ENCODE assay signal across 8 mouse cellular contexts in the genomic region with DNA sequence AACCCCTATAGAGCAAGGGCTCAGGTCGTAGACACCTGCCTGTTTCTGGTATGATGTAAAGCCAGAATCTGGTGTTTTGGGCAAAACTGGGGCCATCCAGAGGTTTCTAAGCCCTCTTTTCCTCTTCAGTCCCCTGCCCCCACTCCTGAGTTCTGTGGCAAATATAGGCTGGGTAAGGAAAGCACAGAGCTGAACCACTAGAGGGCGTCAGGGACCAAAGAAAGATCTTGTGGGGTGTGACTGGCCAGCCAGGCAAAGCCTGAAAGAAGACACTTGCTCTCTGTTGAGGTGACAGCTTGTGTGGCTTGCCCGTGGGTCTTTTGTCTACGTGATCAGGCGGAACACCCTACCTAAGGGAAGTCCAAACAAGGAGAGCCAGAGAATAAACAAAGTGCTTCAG.
DNase-seq lines count a peak whose midpoint lies in the region; ATAC-seq lines count a peak whose summit lies in the region.

No protein-coding gene starts in this region.

- H3K4me3 ChIP-seq in intestine, embryonic 15.5 days (replicated peaks), result peak overlapping the region; percentile 10; the same call in 1 of the 2 replicates
- no peak overlapping the region for H3K4me3 ChIP-seq in midbrain, embryonic 11.5 days (ENCODE audit: low read depth, low read length)

- H3K36me3 ChIP-seq in intestine, embryonic 15.5 days, result no peaks in the 10 kb centered on the region
- H3K36me3 ChIP-seq in midbrain, embryonic 11.5 days (ENCODE audit: control insufficient read depth, insufficient read depth, low read length), result no peaks in the 10 kb centered on the region

- peak overlapping the region; percentile 57 for H3K4me2 ChIP-seq in intestine, embryonic 15.5 days (replicated peaks)
- H3K4me2 ChIP-seq in midbrain, embryonic 11.5 days, result no peak overlapping the region; the same call in 1 of the 2 replicates

- no peak overlapping the region for H3K27ac ChIP-seq in intestine, embryonic 15.5 days
- H3K27ac ChIP-seq in midbrain, embryonic 11.5 days (ENCODE audit: low read depth, low read length), result no peak overlapping the region

- 0 out of 2 replicates have a peak, but pooled peaks cover 4% of the 10 kb centered on the region for H3K4me1 ChIP-seq in intestine, embryonic 15.5 days (replicated peaks)
- H3K4me1 ChIP-seq in midbrain, embryonic 11.5 days (ENCODE audit: control insufficient read depth, insufficient read depth, low read length), result no peaks in the 10 kb centered on the region

- H3K9ac ChIP-seq in intestine, embryonic 15.5 days, result no peak overlapping the region
- H3K9ac ChIP-seq in midbrain, embryonic 11.5 days (ENCODE audit: low read length), result no peak overlapping the region

- no peaks in the 10 kb centered on the region for H3K27me3 ChIP-seq in intestine, embryonic 15.5 days (replicated peaks)
- no peaks in the 10 kb centered on the region for H3K27me3 ChIP-seq in midbrain, embryonic 11.5 days (ENCODE audit: control insufficient read depth, insufficient read depth, low read length)

- no peaks in the 10 kb centered on the region for H3K9me3 ChIP-seq in intestine, embryonic 15.5 days
- H3K9me3 ChIP-seq in midbrain, embryonic 11.5 days (ENCODE audit: control insufficient read depth, low read length), result no peaks in the 10 kb centered on the region

- whole genome bisulfite sequencing in intestine, embryonic 15.5 days, result 7% methylated on average over 5 of the region's 5 CpGs
- WGBS in midbrain, embryonic 11.5 days, result 10% methylated on average over 5 of the region's 5 CpGs

- DNase-seq in ZHBTc4 (ENCODE audit: low read depth, low spot score), result peak; percentile 84
- peak; percentile 90 for DNase-seq in embryo, embryonic 10 days (ENCODE audit: low spot score)
- DNase-seq in gastrocnemius, postnatal 25 days, result peak; percentile 67
- peak; percentile 75 to 76 for DNase-seq in left cerebral cortex, postnatal 25 days (ENCODE audit: low spot score in 2 of 2)
- peak; percentile 94 for DNase-seq in midbrain, embryonic 11.5 days (ENCODE audit: low spot score, missing footprints)
- peak; percentile 72 for DNase-seq in skeletal muscle tissue, adult 2 months (ENCODE audit: low read depth, low spot score)

- intact Hi-C loops in left cerebral cortex, postnatal 25 days (cut with DNase I), result no loop called here

- ATAC-seq in intestine, embryonic 15.5 days, result peak; percentile 82
- ATAC-seq in midbrain, embryonic 11.5 days (ENCODE audit: low FRiP score), result peak; percentile 77
- ATAC-seq in activated CD4-positive, CD25-positive, alpha-beta regulatory T cell, adult 4 months, result no peak
